Mouse (Mus musculus) midbrain, embryonic 11.5 days (tissue): ENCODE results near the gene Itga1. TPM values are rescaled to one million over a fixed set of nuclear protein-coding genes. Genes with fewer than 3 reads are reported as not detected.

ENCODE experiments used
- ATAC-seq: fragments of 200-750 bp; cut with Nextera tagmentation; 2 replicates; pipeline ENCODE4 v1.8.0; 2017; ENCODE audit warnings: moderate TSS enrichment, moderate library complexity; ENCODE audit not compliant: low FRiP score
- DNase-seq: peaks from one replicate; pipeline ENCODE4 v3.0.0; 2015; ENCODE audit warnings: low spot score; ENCODE audit errors: missing footprints
- H3K27ac ChIP-seq: fragments of 300-500 bp; sonication (generic); 2 replicates; pipeline ENCODE4 v1.5.1; 2014; ENCODE audit warnings: low read depth, low read length
- H3K27me3 ChIP-seq: fragments of 300-500 bp; sonication (generic); 2 replicates; pipeline ENCODE4 v1.6.1; 2014; ENCODE audit warnings: mild to moderate bottlenecking, low read length, moderate library complexity, mixed read lengths; ENCODE audit not compliant: control insufficient read depth, insufficient read depth
- H3K36me3 ChIP-seq: fragments of 300-500 bp; sonication (generic); 2 replicates; pipeline ENCODE4 v1.6.1; 2014; ENCODE audit warnings: mild to moderate bottlenecking, low read length, moderate library complexity, mixed read lengths; ENCODE audit not compliant: control insufficient read depth, insufficient read depth
- H3K4me1 ChIP-seq: fragments of 300-500 bp; sonication (generic); 2 replicates; pipeline ENCODE4 v1.6.1; 2014; ENCODE audit warnings: low read length; ENCODE audit not compliant: control insufficient read depth, insufficient read depth
- H3K4me2 ChIP-seq: fragments of 300-500 bp; sonication (generic); 2 replicates; pipeline ENCODE4 v1.6.1; 2014; ENCODE audit warnings: mild to moderate bottlenecking, moderate library complexity
- H3K4me3 ChIP-seq: fragments of 300-500 bp; sonication (generic); 2 replicates; pipeline ENCODE4 v1.5.1; 2014; ENCODE audit warnings: low read depth, low read length
- H3K9ac ChIP-seq: fragments of 300-500 bp; sonication (generic); 2 replicates; pipeline ENCODE4 v1.6.1; 2014; ENCODE audit warnings: low read length
- H3K9me3 ChIP-seq: fragments of 300-500 bp; sonication (generic); 2 replicates; pipeline ENCODE4 v1.6.1; 2016; ENCODE audit warnings: low read length; ENCODE audit not compliant: control insufficient read depth
- WGBS: fragments of 180-500 bp; shearing (Covaris S2); extraction: QIAGEN DNeasy Blood & Tissue Kit; methylation state at CpG from one replicate; pipeline ENCODE4 v1.1.7; 2014; 5-methylcytosine and 5-hydroxymethylcytosine counted together
- polyA plus RNA-seq: library from polyadenylated mRNA; unstranded; fragments of >200 nt; fragmentation: Nextera tagmentation; extraction: Ambion mirVana; gene quantifications from 2 replicates; pipeline ENCODE4 v1.2.1, GENCODE M21; 2014

The Itga1 gene
- polyA plus RNA-seq, 1 experiment from 2014 or later = 6.3 TPM

DNA sequence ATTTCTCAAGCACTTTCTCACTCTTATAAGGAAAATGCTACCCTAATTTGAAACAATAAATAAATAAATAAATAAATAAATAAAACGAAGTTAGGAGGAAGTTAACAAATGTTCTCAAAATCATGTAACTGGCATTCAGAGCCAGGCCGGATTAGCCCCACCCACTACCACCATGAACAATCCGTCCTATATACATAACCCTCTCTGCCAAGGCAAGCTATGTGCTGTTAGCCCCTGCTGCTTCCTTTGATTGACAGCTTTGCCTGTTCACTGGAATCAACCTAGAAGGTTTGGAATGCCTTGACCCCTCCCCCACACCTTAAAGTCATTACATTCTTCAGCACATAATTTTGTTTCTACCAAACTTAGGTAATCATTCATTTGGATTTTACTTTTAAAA lies 10.3 kb downstream of the Itga1 start:
- Histone ChIP-seq H3K9ac (no peak overlapping the region), H3K36me3 (peaks cover 7% of the 10 kb centered on the region; the same call in 1 of the 2 replicates), H3K4me2 (no peak overlapping the region), H3K9me3 (no peaks in the 10 kb centered on the region), H3K4me1 (peaks cover 10% of the 10 kb centered on the region), H3K27ac (no peak overlapping the region), H3K4me3 (no peak overlapping the region), H3K27me3 (no peaks in the 10 kb centered on the region)
- 76% methylated on average over 3 of the region's 3 CpGs for WGBS
- DNase-seq = peak; percentile 86
- ATAC-seq = no peak

- Histone ChIP-seq H3K9ac (no peak overlapping the region; the same call in 1 of the 2 replicates), H3K27ac (no peak overlapping the region), H3K4me2 (peak overlapping the region; percentile 97), H3K9me3 (no peaks in the 10 kb centered on the region), H3K4me3 (peak overlapping the region; percentile 69), H3K4me1 (peaks cover 10% of the 10 kb centered on the region), H3K36me3 (peaks cover 10% of the 10 kb centered on the region; the same call in 1 of the 2 replicates), H3K27me3 (no peaks in the 10 kb centered on the region)
- ATAC-seq (no peak), DNase-seq (peak; percentile 83)
- WGBS = 55% methylated on average over 9 of the region's 9 CpGs
Observed at GRCm38 (mm10) chr13:115090977-115091445, 10.8 kb downstream of the Itga1 start.

DNA sequence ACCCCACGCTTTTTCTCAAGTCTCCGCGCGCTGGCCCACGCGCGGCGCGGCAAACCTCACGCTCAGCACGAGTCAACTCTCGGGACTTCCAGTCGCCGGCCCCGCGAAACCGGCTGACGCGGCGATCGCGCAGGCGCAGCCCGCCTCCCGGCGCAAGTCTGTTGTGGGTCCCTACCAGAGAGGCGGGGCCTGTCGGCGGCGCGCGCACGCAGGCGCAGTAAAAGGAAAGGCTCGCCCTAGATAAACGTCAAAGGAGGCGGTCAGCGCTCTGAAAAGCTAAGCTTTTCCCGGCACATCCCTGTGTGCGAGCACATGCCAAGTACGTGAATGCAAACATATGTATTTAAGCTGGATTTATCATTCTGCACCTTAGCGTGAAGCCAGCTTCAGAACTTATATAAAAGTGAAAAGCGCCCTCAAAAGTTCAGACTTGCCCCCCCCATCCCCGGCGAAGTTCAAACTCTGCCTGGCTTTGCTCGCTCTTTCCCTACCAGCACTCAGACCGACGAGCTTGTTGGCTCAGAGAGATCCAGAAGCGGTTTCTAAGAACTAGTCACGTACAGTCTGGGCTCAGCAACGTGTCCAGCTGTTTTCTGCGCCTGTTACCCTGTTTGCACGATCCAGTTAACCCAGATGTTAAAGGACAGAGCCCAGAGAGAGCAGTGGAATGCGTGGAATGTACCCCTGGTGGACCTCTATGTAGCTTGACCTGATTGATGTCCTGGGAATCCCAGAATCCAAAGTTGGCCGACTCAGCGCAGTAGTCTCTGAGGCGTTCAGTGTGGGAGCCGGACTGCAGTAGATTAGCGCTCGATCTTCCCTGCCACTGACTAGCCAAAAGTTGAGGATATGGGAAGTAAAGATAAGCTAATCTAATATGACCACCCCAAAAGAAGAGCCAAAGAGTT lies 11.4 kb downstream of the Itga1 start, which contains the start of gene Pelo:
Gene Pelo, minus strand, starts transcription at position 118 of the 908 bp plus-strand sequence.
- DNase-seq (peak; percentile 99), ATAC-seq (peak; percentile 95)
- peak within 1 kb of the TSS; percentile 97 for H3K4me2 ChIP-seq
- no peaks in the 10 kb centered on the region for H3K9me3 ChIP-seq
- H3K4me3 ChIP-seq = peak within 1 kb of the TSS; percentile 69
- H3K27me3 ChIP-seq = no peaks in the 10 kb centered on the region
- H3K4me1 ChIP-seq = peaks cover 10% of the 10 kb centered on the region
- peaks cover 10% of the 10 kb centered on the region; the same call in 1 of the 2 replicates for H3K36me3 ChIP-seq
- H3K27ac ChIP-seq = peak within 1 kb of the TSS; percentile 6; the same call in 1 of the 2 replicates
- WGBS = under 1% methylated on average over 60 of the region's 60 CpGs
- H3K9ac ChIP-seq = peak within 1 kb of the TSS; percentile 82

- H3K27me3 ChIP-seq = no peaks in the 10 kb centered on the region
- peak overlapping the region; percentile 69 for H3K4me3 ChIP-seq
- ATAC-seq (peak; percentile 74), DNase-seq (no peak)
- H3K9ac ChIP-seq = peak overlapping the region; percentile 82
- H3K36me3 ChIP-seq = peaks cover 10% of the 10 kb centered on the region; the same call in 1 of the 2 replicates
- peaks cover 10% of the 10 kb centered on the region for H3K4me1 ChIP-seq
- H3K27ac ChIP-seq = no peak overlapping the region
- 8% methylated on average over 34 of the region's 35 CpGs for WGBS
- H3K4me2 ChIP-seq = peak overlapping the region; percentile 97
- no peaks in the 10 kb centered on the region for H3K9me3 ChIP-seq
Observed at GRCm38 (mm10) chr13:115089395-115090025, 12.3 kb downstream of the Itga1 start.

- WGBS = 67% methylated on average over 11 of the region's 11 CpGs
- H3K4me1 ChIP-seq = peaks cover 10% of the 10 kb centered on the region
- no peaks in the 10 kb centered on the region for H3K27me3 ChIP-seq
- no peak overlapping the region for H3K27ac ChIP-seq
- DNase-seq (peak; percentile 83), ATAC-seq (no peak)
- H3K9ac ChIP-seq = peak overlapping the region; percentile 82
- H3K36me3 ChIP-seq = peaks cover 10% of the 10 kb centered on the region; the same call in 1 of the 2 replicates
- H3K4me2 ChIP-seq = peak overlapping the region; percentile 97
- H3K4me3 ChIP-seq = peak overlapping the region; percentile 69
- H3K9me3 ChIP-seq = no peaks in the 10 kb centered on the region
Observed at GRCm38 (mm10) chr13:115089020-115089394, 12.8 kb downstream of the Itga1 start.

GRCm38 (mm10) chr13:115085974-115086373 lies 15.8 kb downstream of the Itga1 start:
- H3K9me3 ChIP-seq = no peaks in the 10 kb centered on the region
- H3K9ac ChIP-seq = no peak overlapping the region
- H3K4me1 ChIP-seq = peaks cover 10% of the 10 kb centered on the region
- H3K36me3 ChIP-seq = peaks cover 10% of the 10 kb centered on the region; the same call in 1 of the 2 replicates
- H3K27me3 ChIP-seq = no peaks in the 10 kb centered on the region
- no peak for ATAC-seq
- H3K4me3 ChIP-seq = no peak overlapping the region
- peak; percentile 67 for DNase-seq
- no peak overlapping the region for H3K4me2 ChIP-seq
- H3K27ac ChIP-seq = no peak overlapping the region
- 89% methylated on average over 6 of the region's 6 CpGs for WGBS

DNA sequence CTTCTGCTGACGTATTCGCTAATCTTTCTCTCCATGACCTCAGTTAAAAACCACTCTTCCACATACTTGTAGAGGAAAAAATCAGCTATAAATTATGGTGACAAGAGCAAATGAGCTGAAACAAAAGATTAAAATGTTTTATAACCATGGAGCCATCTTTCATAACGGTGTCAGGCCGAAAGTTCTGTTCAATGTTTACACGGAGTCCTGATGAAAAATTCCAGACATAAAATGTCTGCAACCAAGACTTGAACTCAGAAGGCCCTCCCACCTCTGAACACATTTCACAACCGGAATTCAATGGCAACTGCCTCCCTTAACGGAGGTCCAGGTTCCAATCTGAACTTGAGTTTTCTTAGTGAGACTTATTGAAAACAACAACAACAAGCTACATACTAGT lies 19.4 kb downstream of the Itga1 start:
- H3K4me2 ChIP-seq = no peak overlapping the region

DNA sequence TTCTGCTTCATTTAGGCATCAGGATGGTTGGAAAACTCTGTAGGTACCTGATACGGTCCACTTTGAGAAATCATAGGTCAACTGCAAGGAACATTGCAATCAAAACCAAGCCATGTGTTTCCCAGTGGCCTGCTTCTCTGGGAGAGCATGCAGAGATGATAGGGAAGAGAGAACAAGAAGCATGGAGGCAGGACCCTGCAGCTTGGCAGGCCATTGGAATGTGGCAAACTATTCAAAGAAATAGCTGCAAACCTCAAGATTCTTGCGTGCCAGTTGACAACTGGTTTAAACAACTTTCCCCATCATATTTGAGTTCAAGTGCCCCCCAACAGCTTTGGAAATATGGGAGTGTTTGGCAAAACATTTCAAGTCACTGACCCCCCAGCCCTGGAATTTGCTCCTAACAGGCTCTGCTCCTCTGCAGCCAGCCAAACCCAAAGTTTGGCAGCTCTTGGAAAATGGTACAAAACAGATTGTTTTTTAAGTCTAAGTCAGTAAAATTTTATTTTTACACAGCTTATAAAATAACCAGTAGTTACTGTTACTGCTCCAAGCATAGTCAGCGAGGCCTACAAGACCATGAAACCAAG lies 21.7 kb downstream of the Itga1 start:
- Histone ChIP-seq H3K9ac (no peak overlapping the region), H3K36me3 (no peaks in the 10 kb centered on the region), H3K4me2 (no peak overlapping the region), H3K4me3 (no peak overlapping the region), H3K27ac (no peak overlapping the region), H3K9me3 (no peaks in the 10 kb centered on the region), H3K4me1 (no peaks in the 10 kb centered on the region), H3K27me3 (no peaks in the 10 kb centered on the region)
- no peak for ATAC-seq
- WGBS = 93% methylated on average over 3 of the region's 3 CpGs
- peak; percentile 33 for DNase-seq

More for the DNA sequence above, 19.4 kb downstream of the Itga1 start:
- Histone ChIP-seq H3K27me3 (no peaks in the 10 kb centered on the region), H3K4me1 (no peaks in the 10 kb centered on the region), H3K36me3 (peaks cover 4% of the 10 kb centered on the region; the same call in 1 of the 2 replicates), H3K9me3 (no peaks in the 10 kb centered on the region), H3K4me3 (no peak overlapping the region), H3K27ac (no peak overlapping the region), H3K9ac (no peak overlapping the region)
- ATAC-seq (no peak), DNase-seq (no peak)
- 93% methylated on average over 7 of the region's 7 CpGs for WGBS
